ENCODE assay signal across 12 mouse cellular contexts in genomic region chr16:85546519-85546918, GRCm38 (mm10). TPM values are rescaled to one million over a fixed set of nuclear protein-coding genes. Genes with fewer than 3 reads are reported as not detected.
DNase-seq lines count a peak whose midpoint lies in the region; ATAC-seq and TF ChIP-seq lines count a peak whose summit lies in the region.
"Had no signal": no experiment of that assay in that cellular context is flagged by ENCODE, and none has a peak within 500 bp of the region (broad histone marks: within the 10 kb centered on the region; RNA-seq: fewer than 3 reads in every experiment).

No protein-coding gene starts in this region.

- H3K36me3 ChIP-seq in heart, embryonic 13.5 days = no peaks in the 10 kb centered on the region
- no peaks in the 10 kb centered on the region for H3K36me3 ChIP-seq in forebrain, embryonic 10.5 days (replicated peaks)
- H3K36me3 ChIP-seq: midbrain, embryonic 12.5 days; neural tube, embryonic 13.5 days; stomach, embryonic 15.5 days had no signal

- H3K27me3 ChIP-seq in heart, embryonic 13.5 days (replicated peaks) = no peaks in the 10 kb centered on the region
- H3K27me3 ChIP-seq in cerebellum, adult 2 months (ENCODE audit: control insufficient read depth, insufficient read depth, low read length) = no peaks in the 10 kb centered on the region
- H3K27me3 ChIP-seq in forebrain, embryonic 10.5 days (ENCODE audit: poor library complexity, severe bottlenecking) = no peaks in the 10 kb centered on the region
- H3K27me3 ChIP-seq: forebrain, embryonic 13.5 days; midbrain, embryonic 12.5 days; neural tube, embryonic 13.5 days; stomach, embryonic 15.5 days had no signal

- TF ChIP-seq CTCF in cerebellum, adult 2 months (IDR thresholded peaks at IDR 0.05; ENCODE audit: borderline replicate concordance, insufficient read depth, low read depth, low read length) = no peak

- peaks cover 9% of the 10 kb centered on the region; the same call in 1 of the 2 replicates for H3K4me1 ChIP-seq in heart, embryonic 13.5 days
- H3K4me1 ChIP-seq in cerebellum, adult 2 months (ENCODE audit: control insufficient read depth, insufficient read depth, low read length) = no peaks in the 10 kb centered on the region
- peaks cover 18% of the 10 kb centered on the region for H3K4me1 ChIP-seq in forebrain, embryonic 10.5 days

- no peak for ATAC-seq in heart, embryonic 13.5 days (ENCODE audit: extremely low read depth, insufficient number of reproducible peaks, low FRiP score, low TSS enrichment)
- ATAC-seq: forebrain, embryonic 13.5 days had no signal

- no peaks in the 10 kb centered on the region for H3K9me3 ChIP-seq in heart, embryonic 13.5 days
- H3K9me3 ChIP-seq in forebrain, embryonic 10.5 days = no peaks in the 10 kb centered on the region
- H3K9me3 ChIP-seq: forebrain, embryonic 13.5 days; midbrain, embryonic 12.5 days; neural tube, embryonic 13.5 days; stomach, embryonic 15.5 days had no signal

- no peak overlapping the region for H3K4me3 ChIP-seq in heart, embryonic 13.5 days
- H3K4me3 ChIP-seq in cerebellum, adult 2 months (replicated peaks; ENCODE audit: insufficient read depth, low read depth, low read length) = no peak overlapping the region
- no peak overlapping the region for H3K4me3 ChIP-seq in forebrain, embryonic 10.5 days
- H3K4me3 ChIP-seq: forebrain, embryonic 13.5 days; midbrain, embryonic 12.5 days; neural tube, embryonic 13.5 days; stomach, embryonic 15.5 days had no signal

- TF ChIP-seq POLR2A in cerebellum, adult 2 months (IDR thresholded peaks at IDR 0.05; ENCODE audit: borderline replicate concordance, insufficient read depth, low read length) = no peak

- WGBS in heart, embryonic 13.5 days = 43% methylated on average over 6 of the region's 6 CpGs
- 83% methylated on average over 6 of the region's 6 CpGs for WGBS in cerebellum, adult 2 months
- 83% methylated on average over 6 of the region's 6 CpGs for WGBS in forebrain, embryonic 10.5 days

- DNase-seq in kidney, adult 18-20 months = peak; percentile 26
- DNase-seq in kidney, postnatal 4 days = no peak
- DNase-seq in kidney, adult 9 months = peak; percentile 54
- peak; percentile 48 for DNase-seq in lung, postnatal 14 days
- no peak for DNase-seq in cerebellum, adult 2 months
- no peak for DNase-seq in forebrain, embryonic 10.5 days (ENCODE audit: extremely low spot score, low spot score)
- DNase-seq: right cerebral cortex, postnatal 25 days had no signal

- peak overlapping the region; percentile 63 for H3K27ac ChIP-seq in heart, embryonic 13.5 days (replicated peaks)
- no peak overlapping the region for H3K27ac ChIP-seq in cerebellum, adult 2 months (ENCODE audit: insufficient read depth, low read length)
- no peak overlapping the region for H3K27ac ChIP-seq in forebrain, embryonic 10.5 days
- H3K27ac ChIP-seq: forebrain, embryonic 13.5 days; midbrain, embryonic 12.5 days; neural tube, embryonic 13.5 days; stomach, embryonic 15.5 days had no signal

- H3K9ac ChIP-seq in heart, embryonic 13.5 days = no peak overlapping the region
- H3K9ac ChIP-seq: forebrain, embryonic 13.5 days; midbrain, embryonic 12.5 days; neural tube, embryonic 13.5 days; stomach, embryonic 15.5 days had no signal

- peak overlapping the region; percentile 12; the same call in 1 of the 2 replicates for H3K4me2 ChIP-seq in heart, embryonic 13.5 days
- H3K4me2 ChIP-seq: forebrain, embryonic 13.5 days; midbrain, embryonic 12.5 days; neural tube, embryonic 13.5 days; stomach, embryonic 15.5 days had no signal

RNA-seq across cellular contexts. Expression of gene Cyyr1, which starts 6.7 kb away (rescaled TPM):
- 3.1 and 4.1 TPM in 2 replicates for polyA plus RNA-seq in heart, embryonic 13.5 days (2015; fragmentation: Nextera tagmentation; extraction: Ambion mirVana)
- 3.8 and 3.9 TPM in 2 replicates for polyA plus RNA-seq in cerebellum, adult 2 months (2012; rRNA removed)
- 3.6 and 4.1 TPM in 2 replicates for polyA plus RNA-seq in forebrain, embryonic 10.5 days (2016; fragmentation: Nextera tagmentation; extraction: Ambion mirVana)

Comparison
In these comparisons a context has a peak if more than half of its experiments do, and no peak if none do; other contexts are left out.
1. DNase-seq: peak in kidney, adult 18-20 months (single experiment), kidney, adult 9 months (single experiment) and lung, postnatal 14 days (single experiment); none in kidney, postnatal 4 days (0 of 2), cerebellum, adult 2 months (0 of 2) and forebrain, embryonic 10.5 days (single experiment).